Mouse (Mus musculus) kidney, embryonic 16.5 days (tissue): Measurements from ENCODE around the gene Phyhd1. TPM values are rescaled to one million over a fixed set of nuclear protein-coding genes. Genes with fewer than 3 reads are reported as not detected.

Experiments
- ATAC-seq: fragments of 200-750 bp; cut with Nextera tagmentation; 2 replicates; pipeline ENCODE4 v1.8.0; 2017; ENCODE audit warnings: moderate TSS enrichment; ENCODE audit not compliant: low FRiP score, low TSS enrichment
- H3K27ac ChIP-seq: fragments of 300-500 bp; sonication (generic); 2 replicates; pipeline ENCODE4 v1.5.1; 2014; ENCODE audit warnings: low read length
- H3K27me3 ChIP-seq: fragments of 300-500 bp; sonication (generic); 2 replicates; pipeline ENCODE4 v1.6.1; 2014; ENCODE audit warnings: low read length, control low read depth, mixed read lengths; ENCODE audit not compliant: insufficient read depth
- H3K36me3 ChIP-seq: fragments of 300-500 bp; sonication (generic); 2 replicates; pipeline ENCODE4 v1.6.1; 2014; ENCODE audit warnings: low read length, control low read depth, mixed read lengths; ENCODE audit not compliant: insufficient read depth
- H3K4me1 ChIP-seq: fragments of 300-500 bp; sonication (generic); 2 replicates; pipeline ENCODE4 v1.6.1; 2014; ENCODE audit warnings: low read length, control low read depth, mixed read lengths; ENCODE audit not compliant: insufficient read depth
- H3K4me2 ChIP-seq: fragments of 300-500 bp; sonication (generic); replicated peaks from 2 replicates; pipeline ENCODE4 v1.6.1; 2014; ENCODE audit warnings: low read depth, low read length
- H3K4me3 ChIP-seq: fragments of 300-500 bp; sonication (generic); 2 replicates; pipeline ENCODE4 v1.5.1; 2014; ENCODE audit warnings: mild to moderate bottlenecking, low read length
- H3K9ac ChIP-seq: fragments of 300-500 bp; sonication (generic); replicated peaks from 2 replicates; pipeline ENCODE4 v1.6.1; 2014; ENCODE audit warnings: low read length
- H3K9me3 ChIP-seq: fragments of 300-500 bp; sonication (generic); 2 replicates; pipeline ENCODE4 v1.6.1; 2016; ENCODE audit warnings: low read length, control low read depth
- WGBS: fragments of 180-500 bp; shearing (Covaris S2); extraction: QIAGEN DNeasy Blood & Tissue Kit; methylation state at CpG from one replicate; pipeline ENCODE4 v1.1.7; 2014; 5-methylcytosine and 5-hydroxymethylcytosine counted together
- polyA plus RNA-seq: library from polyadenylated mRNA; unstranded; fragments of >200 nt; fragmentation: Nextera tagmentation; extraction: Ambion mirVana; gene quantifications from 2 replicates; pipeline ENCODE4 v1.2.1, GENCODE M21; 2015

The Phyhd1 gene
- polyA plus RNA-seq, 1 experiment from 2014 or later = 16.0 TPM

- Histone ChIP-seq H3K4me3 (no peak overlapping the region), H3K9ac (no peak overlapping the region), H3K4me2 (no peak overlapping the region), H3K27ac (no peak overlapping the region), H3K36me3 (peaks cover 90% of the 10 kb centered on the region), H3K9me3 (no peaks in the 10 kb centered on the region), H3K4me1 (no peaks in the 10 kb centered on the region), H3K27me3 (no peaks in the 10 kb centered on the region)
- ATAC-seq = no peak
- 84% methylated on average over 3 of the region's 3 CpGs for WGBS
Measured at GRCm38 (mm10) chr2:30309351-30309750, 43.3 kb downstream of the Phyhd1 start.

DNA sequence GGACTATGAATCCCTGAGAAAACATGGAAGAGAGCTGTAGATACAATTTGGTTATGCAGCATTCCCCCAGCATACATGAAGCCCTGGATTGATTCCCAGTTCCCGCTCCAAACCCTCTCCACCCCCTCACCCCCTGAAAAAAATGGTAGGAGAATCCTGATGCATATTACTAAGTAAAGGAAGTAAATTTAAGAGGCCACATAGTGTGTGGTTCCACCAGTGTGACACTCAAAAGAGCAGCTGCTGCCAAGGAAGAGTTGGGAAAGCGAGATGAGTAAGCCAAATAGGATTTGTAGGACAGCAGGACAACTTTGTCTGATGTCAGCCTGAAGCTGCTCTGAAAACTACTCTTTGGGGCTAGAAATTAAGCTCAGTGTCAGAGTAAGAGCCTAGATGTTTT is 45.5 kb downstream of the Phyhd1 start:
- Histone ChIP-seq H3K27ac (no peak overlapping the region), H3K4me3 (no peak overlapping the region), H3K9me3 (no peaks in the 10 kb centered on the region), H3K27me3 (no peaks in the 10 kb centered on the region), H3K4me2 (no peak overlapping the region), H3K36me3 (peaks cover 90% of the 10 kb centered on the region), H3K9ac (no peak overlapping the region), H3K4me1 (no peaks in the 10 kb centered on the region)
- 96% methylated on average over 2 of the region's 2 CpGs for WGBS
- ATAC-seq = no peak

- Histone ChIP-seq H3K4me3 (no peak overlapping the region), H3K27ac (no peak overlapping the region), H3K9me3 (no peaks in the 10 kb centered on the region), H3K9ac (no peak overlapping the region), H3K4me2 (no peak overlapping the region), H3K36me3 (peaks cover 69% of the 10 kb centered on the region), H3K4me1 (no peaks in the 10 kb centered on the region), H3K27me3 (no peaks in the 10 kb centered on the region)
- ATAC-seq = no peak
- 95% methylated on average over 4 of the region's 4 CpGs for WGBS
Measured at GRCm38 (mm10) chr2:30316136-30316535, 50.1 kb downstream of the Phyhd1 start.

DNA sequence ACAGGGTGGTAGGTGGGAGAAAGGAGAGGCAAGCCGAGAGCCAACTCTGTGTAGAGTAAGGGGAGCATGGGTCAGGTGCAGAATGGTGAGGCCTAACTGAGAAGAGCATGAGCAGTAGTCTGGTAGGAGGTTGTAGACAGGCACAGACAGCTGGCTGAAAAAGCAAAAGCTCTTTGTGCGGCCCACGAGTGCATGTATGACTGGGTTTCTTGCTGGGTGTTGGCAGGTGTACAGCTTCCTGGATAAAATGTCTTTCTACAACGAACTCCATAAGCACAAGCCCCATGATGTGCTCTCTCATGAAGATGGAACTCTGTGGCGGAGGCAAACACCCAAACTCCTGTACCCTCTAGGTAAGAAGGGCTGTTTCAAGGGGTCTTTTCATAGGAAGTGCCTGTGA is 51.0 kb downstream of the Phyhd1 start:
- WGBS = 94% methylated on average over 5 of the region's 5 CpGs
- Histone ChIP-seq H3K9ac (no peak overlapping the region), H3K4me1 (no peaks in the 10 kb centered on the region), H3K27me3 (no peaks in the 10 kb centered on the region), H3K4me2 (no peak overlapping the region), H3K27ac (no peak overlapping the region), H3K36me3 (peaks cover 68% of the 10 kb centered on the region), H3K9me3 (no peaks in the 10 kb centered on the region), H3K4me3 (no peak overlapping the region)
- no peak for ATAC-seq

DNA sequence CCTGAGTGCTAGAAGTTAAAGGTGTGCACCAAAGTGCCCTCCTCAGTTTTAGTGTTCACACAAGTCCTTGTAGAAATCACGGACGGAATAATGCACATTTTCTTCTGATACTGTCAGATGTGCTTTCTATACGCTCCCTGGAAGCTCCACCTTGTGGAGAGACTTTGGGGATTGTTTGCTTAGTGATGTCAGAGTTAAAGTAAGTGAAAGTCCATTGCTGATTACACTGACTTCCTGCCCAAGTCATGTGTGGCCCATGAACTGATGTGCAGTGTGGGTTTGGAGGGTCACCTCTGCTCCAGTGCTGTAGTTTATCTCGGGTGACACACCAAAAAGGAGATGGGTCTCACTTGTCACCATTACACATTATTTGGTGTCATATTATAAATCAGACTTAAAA is 53.3 kb downstream of the Phyhd1 start:
- Histone ChIP-seq H3K4me3 (no peak overlapping the region), H3K4me2 (no peak overlapping the region), H3K9ac (no peak overlapping the region), H3K27me3 (no peaks in the 10 kb centered on the region), H3K27ac (no peak overlapping the region), H3K36me3 (peaks cover 70% of the 10 kb centered on the region), H3K4me1 (no peaks in the 10 kb centered on the region), H3K9me3 (no peaks in the 10 kb centered on the region)
- WGBS = 72% methylated on average over 4 of the region's 4 CpGs
- ATAC-seq = no peak

DNA sequence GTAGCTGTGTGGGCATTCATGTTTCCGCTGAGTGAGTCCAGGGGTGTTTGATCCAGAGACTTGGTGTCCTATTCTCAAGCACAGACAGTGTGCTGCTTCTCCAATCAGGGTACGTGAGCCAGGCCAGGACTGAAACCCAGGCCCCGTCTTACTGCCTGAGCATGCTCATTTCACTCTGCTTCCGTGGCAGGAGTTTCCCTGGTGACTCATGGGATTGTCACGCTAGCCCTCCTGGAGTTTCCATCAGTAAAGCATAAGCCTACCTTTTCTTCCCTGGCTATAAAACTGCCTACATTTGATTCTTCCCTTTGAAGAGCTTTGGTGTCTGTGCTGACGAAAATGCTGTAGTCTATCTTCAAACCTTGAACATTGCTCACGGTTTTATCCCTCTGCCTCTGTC is 57.1 kb downstream of the Phyhd1 start:
- Histone ChIP-seq H3K27ac (no peak overlapping the region), H3K9me3 (no peaks in the 10 kb centered on the region), H3K4me3 (no peak overlapping the region), H3K9ac (no peak overlapping the region), H3K36me3 (peaks cover 66% of the 10 kb centered on the region), H3K4me2 (no peak overlapping the region), H3K27me3 (no peaks in the 10 kb centered on the region), H3K4me1 (no peaks in the 10 kb centered on the region)
- no peak for ATAC-seq
- 92% methylated on average over 7 of the region's 7 CpGs for WGBS

- no peak overlapping the region for H3K9ac ChIP-seq
- no peaks in the 10 kb centered on the region for H3K9me3 ChIP-seq
- peaks cover 79% of the 10 kb centered on the region for H3K36me3 ChIP-seq
- no peak overlapping the region for H3K4me3 ChIP-seq
- 92% methylated on average over 5 of the region's 5 CpGs for WGBS
- H3K4me1 ChIP-seq = no peaks in the 10 kb centered on the region
- ATAC-seq = no peak
- H3K4me2 ChIP-seq = no peak overlapping the region
- no peaks in the 10 kb centered on the region for H3K27me3 ChIP-seq
- H3K27ac ChIP-seq = no peak overlapping the region
Measured at GRCm38 (mm10) chr2:30325296-30325695, 59.3 kb downstream of the Phyhd1 start.

GRCm38 (mm10) chr2:30327276-30327675 is 61.3 kb downstream of the Phyhd1 start:
- H3K27me3 ChIP-seq = no peaks in the 10 kb centered on the region
- H3K4me2 ChIP-seq = no peak overlapping the region
- H3K36me3 ChIP-seq = peaks cover 83% of the 10 kb centered on the region
- H3K9ac ChIP-seq = no peak overlapping the region
- H3K27ac ChIP-seq = no peak overlapping the region
- H3K4me3 ChIP-seq = no peak overlapping the region
- no peak for ATAC-seq
- no peaks in the 10 kb centered on the region for H3K4me1 ChIP-seq
- WGBS = 92% methylated on average over 7 of the region's 7 CpGs
- H3K9me3 ChIP-seq = no peaks in the 10 kb centered on the region

GRCm38 (mm10) chr2:30328791-30329190 is 62.8 kb downstream of the Phyhd1 start:
- H3K4me1 ChIP-seq = no peaks in the 10 kb centered on the region
- no peak overlapping the region for H3K9ac ChIP-seq
- peaks cover 81% of the 10 kb centered on the region for H3K36me3 ChIP-seq
- no peaks in the 10 kb centered on the region for H3K9me3 ChIP-seq
- no peak overlapping the region for H3K27ac ChIP-seq
- 88% methylated on average over 3 of the region's 3 CpGs for WGBS
- H3K27me3 ChIP-seq = no peaks in the 10 kb centered on the region
- no peak overlapping the region for H3K4me2 ChIP-seq
- H3K4me3 ChIP-seq = no peak overlapping the region
- no peak for ATAC-seq
